ENCODE assay signal across 18 mouse cellular contexts in genomic region chrX:12046676-12047075, GRCm38 (mm10).
DNase-seq lines count a peak whose midpoint lies in the region; ATAC-seq lines count a peak whose summit lies in the region.
"Had no signal": no experiment of that assay in that cellular context is flagged by ENCODE, and none has a peak within 500 bp of the region (broad histone marks: within the 10 kb centered on the region; RNA-seq: fewer than 3 reads in every experiment).

No protein-coding gene starts in this region.

- ATAC-seq in midbrain, embryonic 11.5 days (ENCODE audit: low FRiP score), result no peak
- ATAC-seq: activated CD4-positive, CD25-positive, alpha-beta regulatory T cell, adult 4 months; CD4-positive, CD25-positive, alpha-beta regulatory T cell, adult 4 months; Patski had no signal

- 43% methylated on average over 13 of the region's 13 CpGs for WGBS in midbrain, embryonic 11.5 days
- WGBS in midbrain, embryonic 10.5 days, result 49% methylated on average over 13 of the region's 13 CpGs

- no peak overlapping the region for H3K4me3 ChIP-seq in midbrain, embryonic 11.5 days (ENCODE audit: low read depth, low read length)
- no peak overlapping the region for H3K4me3 ChIP-seq in midbrain, embryonic 10.5 days

- H3K9me3 ChIP-seq in midbrain, embryonic 11.5 days (ENCODE audit: control insufficient read depth, low read length), result no peaks in the 10 kb centered on the region
- no peaks in the 10 kb centered on the region for H3K9me3 ChIP-seq in midbrain, embryonic 10.5 days (replicated peaks)
- H3K9me3 ChIP-seq: G1E had no signal

- H3K9ac ChIP-seq in midbrain, embryonic 11.5 days (ENCODE audit: low read length), result no peak overlapping the region

- H3K36me3 ChIP-seq in midbrain, embryonic 11.5 days (ENCODE audit: control insufficient read depth, insufficient read depth, low read length), result no peaks in the 10 kb centered on the region; the same call in 1 of the 2 replicates
- H3K36me3 ChIP-seq in midbrain, embryonic 10.5 days, result peaks cover 86% of the 10 kb centered on the region

- H3K4me1 ChIP-seq in midbrain, embryonic 11.5 days (ENCODE audit: control insufficient read depth, insufficient read depth, low read length), result peaks cover 3% of the 10 kb centered on the region
- peaks cover 28% of the 10 kb centered on the region for H3K4me1 ChIP-seq in midbrain, embryonic 10.5 days

- intact Hi-C loops in heart, postnatal 36 days (cut with DNase I), result loop anchor here (1.0 kb wide), 1 partner anchor 21 kb away; no protein-coding TSS in a partner anchor

- no peak overlapping the region for H3K27ac ChIP-seq in midbrain, embryonic 11.5 days (ENCODE audit: low read depth, low read length)
- H3K27ac ChIP-seq in midbrain, embryonic 10.5 days (replicated peaks), result no peak overlapping the region

- H3K27me3 ChIP-seq in midbrain, embryonic 11.5 days (ENCODE audit: control insufficient read depth, insufficient read depth, low read length), result 0 out of 2 replicates have a peak, but pooled peaks cover 2% of the 10 kb centered on the region
- peaks cover 85% of the 10 kb centered on the region for H3K27me3 ChIP-seq in midbrain, embryonic 10.5 days (ENCODE audit: low read depth, poor library complexity, severe bottlenecking)
- H3K27me3 ChIP-seq: CH12.LX had no signal

- H3K4me2 ChIP-seq in midbrain, embryonic 11.5 days, result no peak overlapping the region

- peak; percentile 85 for DNase-seq in heart, adult 11 months
- no peak for DNase-seq in heart, postnatal 36 days
- peak; percentile 73 for DNase-seq in midbrain, embryonic 11.5 days (ENCODE audit: low spot score, missing footprints)
- no peak for DNase-seq in midbrain, embryonic 10.5 days (ENCODE audit: low spot score)
- DNase-seq: adrenal gland, adult 2 months; adrenal gland, adult 8-10 months; adrenal gland, postnatal 10 days; adrenal gland, postnatal 14 days; adrenal gland, postnatal 25 days; B cell, adult 2 months; cerebellum, adult 11 months; cerebellum, adult 11-12 months; cerebellum, adult 18-20 months had no signal

Comparison
In these comparisons a context has a peak if more than half of its experiments do, and no peak if none do; other contexts are left out.
1. DNase-seq: peak in heart, adult 11 months (single experiment) and midbrain, embryonic 11.5 days (single experiment); none in heart, postnatal 36 days (0 of 2) and midbrain, embryonic 10.5 days (single experiment).